Mouse (Mus musculus) MEL (cell line): ENCODE results near the gene Tradd.

Source experiments
- GABPA ChIP-seq: IDR thresholded peaks from 2 replicates; pipeline ENCODE4 v1.6.1; 2012; ENCODE audit warnings: low read depth, mild to moderate bottlenecking, inconsistent platforms, low read length, improper control_type of control experiment, moderate library complexity
- GATA1 ChIP-seq: IDR thresholded peaks from 2 replicates; pipeline ENCODE4 v1.6.1; 2011; ENCODE audit warnings: low read depth, low read length, improper control_type of control experiment
- MAX ChIP-seq: IDR thresholded peaks from 2 replicates; pipeline ENCODE4 v1.6.1; 2011; ENCODE audit warnings: low read length, improper control_type of control experiment
- MYC ChIP-seq: IDR thresholded peaks from 2 replicates; pipeline ENCODE4 v1.6.1; 2011; ENCODE audit warnings: low read depth, mild to moderate bottlenecking, low read length, improper control_type of control experiment, moderate library complexity
- POLR2A ChIP-seq, 2 experiments: IDR thresholded peaks; 2 replicates each; pipeline ENCODE4 v1.6.1; 2011 to 2012; ENCODE audit warnings: low read length in 2 of 2, mild to moderate bottlenecking in 2 of 2, control low read depth in 1 of 2, improper control_type of control experiment in 1 of 2, low read depth in 1 of 2, moderate library complexity in 1 of 2; ENCODE audit not compliant: control insufficient read depth in 1 of 2, insufficient read depth in 1 of 2, poor library complexity in 1 of 2
- ZC3H11A ChIP-seq: IDR thresholded peaks from 2 replicates; pipeline ENCODE4 v1.6.1; 2012; ENCODE audit warnings: low read depth, mild to moderate bottlenecking, inconsistent platforms, low read length, improper control_type of control experiment
- ZNF384 ChIP-seq: IDR thresholded peaks from 2 replicates; pipeline ENCODE4 v1.6.1; 2012; ENCODE audit warnings: low read depth, mild to moderate bottlenecking, inconsistent platforms, low read length, improper control_type of control experiment

DNA sequence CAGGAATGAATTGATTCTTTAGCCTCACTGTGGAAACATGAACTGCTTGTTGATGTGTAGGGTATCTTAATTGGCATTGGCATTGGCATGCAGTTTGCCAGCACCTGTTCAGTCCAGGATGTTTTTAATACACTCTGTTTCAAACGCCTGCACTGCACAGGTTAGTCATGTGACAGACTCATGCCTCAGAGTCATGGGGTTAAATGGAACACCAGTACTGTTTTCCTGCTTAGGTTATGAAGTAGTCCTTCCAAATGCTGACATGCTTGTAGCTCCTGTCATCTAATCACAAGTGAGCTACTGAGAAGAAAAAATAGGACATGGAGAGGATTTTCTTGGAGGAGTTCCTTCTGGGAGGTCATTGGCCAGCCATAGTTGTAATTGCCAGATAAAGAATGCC, 29.2 kb downstream of the Tradd start:
- no peak for TF ChIP-seq ZNF384
- no peak for TF ChIP-seq MYC
- TF ChIP-seq POLR2A (IDR thresholded peaks at IDR 0.05; ENCODE audit: control insufficient read depth in 1 of 2, insufficient read depth in 1 of 2, low read depth in 1 of 2, low read length in 2 of 2, poor library complexity in 1 of 2): no peak
- TF ChIP-seq GATA1: no peak
- no peak for TF ChIP-seq MAX
- no peak for TF ChIP-seq GABPA
- TF ChIP-seq ZC3H11A: no peak
